Mouse (Mus musculus) right cerebral cortex, postnatal 36 days (tissue): Measurements from ENCODE around the gene Itga6.

Experiments
- DNase-seq, 2 experiments: peaks; one replicate each; pipeline ENCODE4 v3.0.0; 2022; ENCODE audit warnings: low spot score in 2 of 2, mixed read lengths in 1 of 2

The Itga6 gene

GRCm38 (mm10) chr2:71801691-71802090 lies 56.3 kb downstream of the Itga6 start:
- no peak for DNase-seq

GRCm38 (mm10) chr2:71802131-71802530 lies 56.7 kb downstream of the Itga6 start:
- DNase-seq = no peak

- DNase-seq = no peak
Measured at GRCm38 (mm10) chr2:71805120-71805519, 59.7 kb downstream of the Itga6 start.

- DNase-seq = no peak
Measured at GRCm38 (mm10) chr2:71805611-71806567, 60.5 kb downstream of the Itga6 start.

GRCm38 (mm10) chr2:71809289-71809860 lies 64.0 kb downstream of the Itga6 start:
- DNase-seq = no peak

GRCm38 (mm10) chr2:71810010-71810409 lies 64.6 kb downstream of the Itga6 start:
- DNase-seq = no peak

- no peak for DNase-seq
Measured at GRCm38 (mm10) chr2:71810906-71811305, 65.5 kb downstream of the Itga6 start.

- peak; percentile 81 to 87 for DNase-seq
Measured at GRCm38 (mm10) chr2:71812221-71813021, 67.0 kb downstream of the Itga6 start.

GRCm38 (mm10) chr2:71813022-71813358 lies 67.6 kb downstream of the Itga6 start:
- DNase-seq = no peak

- DNase-seq = no peak
Measured at GRCm38 (mm10) chr2:71813371-71813770, 68.0 kb downstream of the Itga6 start.

- no peak for DNase-seq
Measured at GRCm38 (mm10) chr2:71814016-71814415, 68.6 kb downstream of the Itga6 start.

- DNase-seq = no peak
Measured at GRCm38 (mm10) chr2:71815279-71815678, 69.9 kb downstream of the Itga6 start.

GRCm38 (mm10) chr2:71816391-71817041 lies 71.1 kb downstream of the Itga6 start:
- DNase-seq = no peak

- no peak for DNase-seq
Measured at GRCm38 (mm10) chr2:71824146-71824545, 78.7 kb downstream of the Itga6 start.

- no peak for DNase-seq
Measured at GRCm38 (mm10) chr2:71827711-71828110, 82.3 kb downstream of the Itga6 start.

GRCm38 (mm10) chr2:71828928-71829327 lies 83.5 kb downstream of the Itga6 start:
- DNase-seq = no peak

- no peak for DNase-seq
Measured at GRCm38 (mm10) chr2:71833626-71834025, 88.2 kb downstream of the Itga6 start.

GRCm38 (mm10) chr2:71834371-71834770 lies 89.0 kb downstream of the Itga6 start:
- DNase-seq = no peak

GRCm38 (mm10) chr2:71835556-71835955 lies 90.1 kb downstream of the Itga6 start:
- no peak for DNase-seq

- no peak for DNase-seq
Measured at GRCm38 (mm10) chr2:71836232-71836631, 90.8 kb downstream of the Itga6 start.

- no peak for DNase-seq
Measured at GRCm38 (mm10) chr2:71837261-71837660, 91.8 kb downstream of the Itga6 start.

GRCm38 (mm10) chr2:71837791-71838190 lies 92.4 kb downstream of the Itga6 start:
- DNase-seq = peak in 1 of 2 experiments; percentile 18
